Mouse (Mus musculus): ENCODE data around the gene Rbfox3. TPM values are rescaled to one million over a fixed set of nuclear protein-coding genes. Genes with fewer than 3 reads are reported as not detected.
"Not testable (repeated sequence)": the region's sequence is repeated elsewhere in the genome, so short reads cannot be mapped to it uniquely, and the experiment has no call there.

Gene Rbfox3
- polyA plus RNA-seq, 1 experiment from 2014 or later = 0.29 TPM

DNA sequence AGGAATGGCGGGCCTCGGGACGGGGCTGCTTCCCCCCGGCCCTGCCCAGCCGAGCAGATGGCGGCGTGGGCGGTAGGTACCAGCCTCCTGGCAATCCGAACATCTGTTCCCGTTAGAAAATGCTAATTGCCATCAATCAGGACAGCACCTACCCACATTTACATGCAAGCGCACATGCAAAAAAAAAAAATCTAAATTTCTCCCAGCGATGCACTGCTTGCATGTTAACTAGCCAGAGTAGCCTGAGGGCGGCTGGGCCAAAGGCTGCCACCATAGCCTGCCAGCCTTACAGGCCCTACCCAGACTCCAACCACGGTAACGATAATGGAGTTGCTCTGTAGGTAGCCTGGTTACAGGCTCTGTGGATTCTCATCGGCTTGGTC lies 117.8 kb downstream of the Rbfox3 start:
- WGBS = 78% methylated on average over 16 of the region's 16 CpGs
- ATAC-seq (ENCODE audit: borderline replicate concordance, extremely low read depth, low FRiP score, low TSS enrichment) = no peak
- Histone ChIP-seq H3K4me1 (peaks cover 10% of the 10 kb centered on the region; the same call in 1 of the 2 replicates), H3K27me3 (no peaks in the 10 kb centered on the region), H3K27ac (no peak overlapping the region), H3K36me3 (no peaks in the 10 kb centered on the region), H3K9me3 (no peaks in the 10 kb centered on the region), H3K9ac (no peak overlapping the region), H3K4me3 (no peak overlapping the region), H3K4me2 (no peak overlapping the region)

DNA sequence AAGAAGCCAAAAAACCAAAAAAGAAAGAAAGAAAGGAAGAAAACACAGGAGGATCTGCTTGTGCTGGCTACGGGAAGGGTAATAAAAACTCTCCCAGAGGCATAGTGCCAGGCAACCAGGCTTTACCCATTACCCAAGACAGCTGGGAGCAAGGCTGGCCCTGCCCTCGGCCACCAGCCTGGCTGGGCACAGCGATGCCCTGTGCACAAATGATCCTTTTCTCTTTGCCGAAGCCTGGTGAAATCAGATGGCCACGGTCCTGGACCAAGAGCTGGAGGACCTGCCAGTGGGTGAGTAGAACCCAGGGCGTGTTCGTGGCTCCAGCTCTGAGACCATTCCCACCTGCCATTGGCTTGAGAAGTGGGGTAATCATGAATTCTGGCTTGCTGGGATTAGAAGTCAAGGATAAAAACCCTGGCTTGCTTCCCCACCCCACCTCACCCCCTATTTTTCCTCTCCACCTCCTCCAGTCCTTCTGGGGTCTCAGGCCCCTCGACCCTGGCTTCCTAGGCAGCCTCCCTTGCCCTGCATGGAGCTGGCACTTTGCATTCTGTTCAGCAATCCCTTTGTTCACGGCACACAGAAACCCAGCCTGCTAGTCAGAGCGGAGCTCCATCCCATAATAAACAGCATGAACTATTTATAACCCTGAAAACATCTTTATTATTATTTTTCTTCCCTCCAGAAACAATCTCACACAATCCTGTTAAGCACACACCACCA lies 118.3 kb downstream of the Rbfox3 start:
- Histone ChIP-seq H3K9me3 (no peaks in the 10 kb centered on the region), H3K9ac (no peak overlapping the region), H3K4me3 (no peak overlapping the region), H3K27me3 (no peaks in the 10 kb centered on the region), H3K27ac (no peak overlapping the region), H3K4me1 (peaks cover 10% of the 10 kb centered on the region; the same call in 1 of the 2 replicates), H3K4me2 (no peak overlapping the region), H3K36me3 (no peaks in the 10 kb centered on the region)
- WGBS = 79% methylated on average over 10 of the region's 10 CpGs
- no peak for ATAC-seq (ENCODE audit: borderline replicate concordance, extremely low read depth, low FRiP score, low TSS enrichment)

DNA sequence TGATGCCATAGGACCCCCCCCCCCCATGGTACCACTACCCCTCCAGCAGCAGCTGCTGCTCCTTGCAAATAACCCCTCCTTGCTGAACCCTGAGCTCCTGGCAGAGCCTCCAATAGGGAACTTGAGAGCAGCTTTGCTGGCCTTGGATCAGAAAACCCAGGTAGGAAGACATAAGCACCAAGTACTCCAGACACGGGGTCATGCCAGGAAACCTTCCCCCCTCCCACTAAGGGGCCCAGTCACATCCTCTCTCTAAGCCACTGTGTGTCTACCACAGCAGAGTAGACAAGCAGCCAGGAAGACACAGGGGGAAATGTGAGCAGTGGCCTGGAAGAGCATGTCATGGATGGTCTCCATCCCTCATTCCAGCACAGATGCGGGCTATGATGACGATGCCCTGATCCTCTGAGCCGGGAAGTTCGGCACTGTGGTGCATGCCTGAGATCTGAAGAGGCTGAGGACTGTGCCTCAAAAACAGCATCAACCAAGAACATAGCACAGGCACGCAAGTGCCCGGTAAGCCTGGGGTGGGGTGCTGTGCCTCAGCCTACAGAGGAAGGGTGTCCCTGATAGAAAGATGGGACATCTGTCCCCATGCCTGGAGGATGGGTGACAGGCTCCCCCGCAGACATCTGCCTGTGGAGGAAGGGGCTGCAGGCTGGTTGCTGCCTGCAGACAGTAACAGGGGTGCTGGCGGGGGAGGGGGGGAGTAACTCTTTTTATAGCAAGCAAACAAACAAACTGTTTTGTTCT lies 119.1 kb downstream of the Rbfox3 start:
- H3K4me2 ChIP-seq = no peak overlapping the region
- ATAC-seq (ENCODE audit: borderline replicate concordance, extremely low read depth, low FRiP score, low TSS enrichment) = no peak
- H3K27me3 ChIP-seq = no peaks in the 10 kb centered on the region
- H3K9ac ChIP-seq = no peak overlapping the region
- no peaks in the 10 kb centered on the region for H3K9me3 ChIP-seq
- no peaks in the 10 kb centered on the region for H3K36me3 ChIP-seq
- H3K27ac ChIP-seq = no peak overlapping the region
- 63% methylated on average over 9 of the region's 9 CpGs for WGBS
- no peak overlapping the region for H3K4me3 ChIP-seq
- H3K4me1 ChIP-seq = peaks cover 10% of the 10 kb centered on the region; the same call in 1 of the 2 replicates

DNA sequence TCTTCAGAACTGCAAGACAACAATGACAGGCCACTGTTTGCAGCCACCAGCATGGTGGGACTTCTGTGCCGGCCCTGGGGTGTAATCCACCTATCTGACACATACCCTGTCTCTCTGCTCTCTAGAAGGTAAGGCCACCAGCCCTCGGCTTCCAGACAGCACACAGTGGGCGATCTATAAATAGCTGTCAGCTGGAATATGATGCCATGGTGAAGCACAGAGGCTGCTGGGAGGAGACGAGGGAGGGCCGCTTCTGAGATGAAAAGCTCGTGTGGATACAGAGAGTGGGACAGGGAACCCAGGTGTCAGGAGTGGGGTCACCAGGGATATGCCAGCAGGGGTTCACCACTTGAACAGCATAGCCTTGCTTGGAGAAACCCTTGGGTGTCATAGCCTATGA lies 120.0 kb downstream of the Rbfox3 start:
- no peak overlapping the region for H3K27ac ChIP-seq
- H3K4me2 ChIP-seq = no peak overlapping the region
- H3K36me3 ChIP-seq = no peaks in the 10 kb centered on the region
- WGBS = 60% methylated on average over 6 of the region's 6 CpGs
- peaks cover 10% of the 10 kb centered on the region; the same call in 1 of the 2 replicates for H3K4me1 ChIP-seq
- no peak overlapping the region for H3K9ac ChIP-seq
- no peaks in the 10 kb centered on the region for H3K9me3 ChIP-seq
- no peak for ATAC-seq (ENCODE audit: borderline replicate concordance, extremely low read depth, low FRiP score, low TSS enrichment)
- H3K27me3 ChIP-seq = no peaks in the 10 kb centered on the region
- no peak overlapping the region for H3K4me3 ChIP-seq

DNA sequence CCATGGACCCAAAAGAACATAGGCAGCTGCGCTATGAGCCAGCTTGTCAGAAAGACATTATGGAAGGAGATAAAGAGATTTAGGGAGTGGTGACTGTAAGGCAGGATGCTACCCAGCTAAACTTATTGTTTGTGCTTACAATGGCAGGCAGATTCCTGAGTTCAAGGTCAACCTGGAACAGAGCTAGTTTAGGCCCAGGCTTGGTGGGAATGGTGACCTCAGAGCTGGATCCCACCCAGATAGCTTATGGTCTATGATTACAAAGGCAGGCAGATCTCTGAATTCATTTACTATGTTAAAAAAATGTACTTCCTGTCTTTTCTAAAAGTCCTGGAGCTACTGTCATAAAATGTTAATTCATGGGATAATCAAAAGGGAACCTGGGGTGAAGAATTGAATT lies 123.3 kb downstream of the Rbfox3 start:
- no peaks in the 10 kb centered on the region for H3K27me3 ChIP-seq
- H3K9ac ChIP-seq = no peak overlapping the region
- no peak overlapping the region for H3K27ac ChIP-seq
- H3K9me3 ChIP-seq = no peaks in the 10 kb centered on the region
- 92% methylated on average over 1 of the region's 1 CpGs for WGBS
- H3K4me2 ChIP-seq = no peak overlapping the region
- peaks cover 5% of the 10 kb centered on the region; the same call in 1 of the 2 replicates for H3K4me1 ChIP-seq
- ATAC-seq (ENCODE audit: borderline replicate concordance, extremely low read depth, low FRiP score, low TSS enrichment) = no peak
- H3K4me3 ChIP-seq = no peak overlapping the region
- H3K36me3 ChIP-seq = no peaks in the 10 kb centered on the region

DNA sequence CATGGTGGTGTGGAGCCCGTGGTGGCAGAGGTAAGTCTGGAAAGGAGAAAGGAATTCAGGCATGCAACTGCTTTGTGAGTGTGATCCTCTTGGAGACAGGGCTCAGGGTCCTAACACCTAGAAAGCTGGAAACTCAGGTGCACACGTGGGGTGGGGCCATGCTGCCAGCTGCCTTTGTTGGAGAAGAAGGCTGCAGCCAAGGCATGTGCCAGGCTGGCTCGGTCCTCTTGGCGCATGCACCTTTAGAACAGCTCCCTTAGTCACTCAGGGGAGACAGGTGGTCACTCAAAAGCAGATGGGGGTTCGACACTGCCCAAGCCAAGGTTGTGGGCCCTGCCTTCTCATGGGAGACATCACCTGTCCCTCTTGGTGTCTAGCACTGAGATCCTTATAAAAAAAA lies 128.7 kb downstream of the Rbfox3 start:
- 81% methylated on average over 5 of the region's 5 CpGs for WGBS
- Histone ChIP-seq H3K4me3 (no peak overlapping the region), H3K4me2 (no peak overlapping the region), H3K36me3 (no peaks in the 10 kb centered on the region), H3K9me3 (no peaks in the 10 kb centered on the region), H3K27me3 (no peaks in the 10 kb centered on the region), H3K9ac (no peak overlapping the region), H3K27ac (no peak overlapping the region), H3K4me1 (no peaks in the 10 kb centered on the region)
- no peak for ATAC-seq (ENCODE audit: borderline replicate concordance, extremely low read depth, low FRiP score, low TSS enrichment)

DNA sequence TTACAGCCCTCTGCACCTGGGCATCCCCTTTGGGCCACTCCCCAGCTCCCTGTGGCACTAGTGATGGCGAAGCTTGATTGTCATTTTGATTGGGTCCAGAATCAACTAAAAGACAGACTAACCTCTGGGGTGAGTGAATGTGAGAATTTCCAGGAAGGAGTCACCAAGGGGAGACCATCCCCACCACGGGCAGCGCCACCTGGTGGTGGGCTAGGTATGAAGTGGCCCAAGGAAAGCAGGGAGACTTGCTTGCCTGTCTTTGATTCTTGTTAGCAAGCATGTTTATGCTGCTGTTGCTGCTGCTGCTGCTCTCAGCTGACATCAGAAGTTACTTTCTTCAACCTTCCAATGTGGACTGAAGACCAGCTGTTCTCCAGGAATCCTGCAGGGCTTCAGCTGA lies 135.6 kb downstream of the Rbfox3 start:
- Histone ChIP-seq H3K4me2 (no peak overlapping the region), H3K4me3 (no peak overlapping the region), H3K27ac (no peak overlapping the region), H3K4me1 (no peaks in the 10 kb centered on the region), H3K9me3 (no peaks in the 10 kb centered on the region), H3K36me3 (no peaks in the 10 kb centered on the region), H3K27me3 (no peaks in the 10 kb centered on the region), H3K9ac (no peak overlapping the region)
- no peak for ATAC-seq (ENCODE audit: borderline replicate concordance, extremely low read depth, low FRiP score, low TSS enrichment)
- 14% methylated on average over 3 of the region's 3 CpGs for WGBS

DNA sequence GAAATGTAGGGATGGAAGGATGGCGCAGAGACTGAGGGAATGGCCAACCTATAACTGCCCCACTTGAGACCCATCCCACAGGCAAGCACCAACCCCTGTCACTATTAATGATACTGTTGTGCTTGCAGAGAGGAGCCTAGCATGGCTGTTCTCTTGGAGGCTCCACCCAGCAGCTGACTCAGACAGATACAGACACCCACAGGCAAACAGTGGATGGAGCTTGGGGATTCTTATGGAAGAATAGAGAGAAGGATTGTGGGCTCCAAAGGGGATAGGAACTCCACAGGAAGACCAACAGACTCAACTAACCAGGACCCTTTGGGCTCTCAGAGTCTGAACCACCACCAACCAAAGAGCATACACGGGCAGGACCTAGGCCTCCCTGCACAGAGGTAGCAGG lies 136.6 kb downstream of the Rbfox3 start:
- not testable (repeated sequence) for H3K27me3 ChIP-seq; H3K27ac ChIP-seq; H3K4me1 ChIP-seq; H3K4me3 ChIP-seq; ATAC-seq (ENCODE audit: borderline replicate concordance, extremely low read depth, low FRiP score, low TSS enrichment); H3K9me3 ChIP-seq; H3K36me3 ChIP-seq; H3K4me2 ChIP-seq; H3K9ac ChIP-seq
- 83% methylated on average over 2 of the region's 2 CpGs for WGBS

DNA sequence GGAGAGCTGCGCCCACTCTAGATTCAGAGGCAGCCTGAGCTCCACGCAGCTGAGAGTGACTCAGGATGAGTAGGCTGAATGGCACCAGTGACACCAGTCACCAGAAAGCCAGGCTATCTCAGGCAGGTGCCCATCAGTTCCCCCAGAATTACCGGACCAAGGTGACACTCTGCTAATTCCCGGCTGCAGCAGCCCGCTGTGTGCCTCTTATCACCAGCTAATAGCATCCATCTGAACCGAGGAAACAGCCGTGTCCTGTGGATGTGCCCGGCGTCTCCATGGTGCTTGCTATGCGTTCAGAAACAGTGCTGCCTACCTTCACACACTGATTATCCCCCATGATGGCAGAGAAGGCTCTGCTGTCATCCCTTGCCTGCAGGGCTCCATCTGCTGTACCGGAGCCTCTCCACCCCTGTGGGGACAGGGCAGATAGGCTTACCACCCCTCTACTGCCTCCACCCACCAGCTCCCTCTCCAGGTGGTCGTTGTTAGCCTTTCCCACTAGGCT lies 138.3 kb downstream of the Rbfox3 start:
- H3K27ac ChIP-seq = no peak overlapping the region
- ATAC-seq (ENCODE audit: borderline replicate concordance, extremely low read depth, low FRiP score, low TSS enrichment) = no peak
- no peaks in the 10 kb centered on the region for H3K9me3 ChIP-seq
- H3K27me3 ChIP-seq = no peaks in the 10 kb centered on the region
- H3K4me2 ChIP-seq = no peak overlapping the region
- no peak overlapping the region for H3K9ac ChIP-seq
- H3K4me1 ChIP-seq = no peaks in the 10 kb centered on the region
- 35% methylated on average over 12 of the region's 12 CpGs for WGBS
- H3K36me3 ChIP-seq = no peaks in the 10 kb centered on the region
- H3K4me3 ChIP-seq = no peak overlapping the region

DNA sequence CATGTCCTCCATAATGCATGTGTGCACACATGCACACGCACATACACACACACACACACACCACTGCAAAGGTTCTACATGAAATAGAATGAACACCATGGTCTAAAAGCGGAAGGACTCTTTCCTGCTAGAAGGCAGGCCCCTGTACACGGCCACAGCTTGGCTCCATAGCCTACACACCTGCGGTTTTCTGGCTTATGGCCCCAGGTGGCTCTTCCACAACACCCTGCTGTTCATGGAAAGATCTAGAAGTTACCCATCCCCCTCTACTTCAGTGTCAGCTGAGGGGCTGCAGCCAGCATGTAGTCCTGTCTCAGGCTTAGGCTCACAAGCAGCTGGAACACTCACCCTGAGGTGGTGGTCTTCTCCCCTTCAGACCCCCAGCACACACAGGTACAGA lies 140.0 kb downstream of the Rbfox3 start:
- no peaks in the 10 kb centered on the region for H3K4me1 ChIP-seq
- no peaks in the 10 kb centered on the region for H3K36me3 ChIP-seq
- WGBS = 80% methylated on average over 4 of the region's 4 CpGs
- H3K4me3 ChIP-seq = no peak overlapping the region
- no peaks in the 10 kb centered on the region for H3K9me3 ChIP-seq
- H3K4me2 ChIP-seq = no peak overlapping the region
- no peak overlapping the region for H3K9ac ChIP-seq
- H3K27me3 ChIP-seq = no peaks in the 10 kb centered on the region
- ATAC-seq (ENCODE audit: borderline replicate concordance, extremely low read depth, low FRiP score, low TSS enrichment) = no peak
- H3K27ac ChIP-seq = no peak overlapping the region

DNA sequence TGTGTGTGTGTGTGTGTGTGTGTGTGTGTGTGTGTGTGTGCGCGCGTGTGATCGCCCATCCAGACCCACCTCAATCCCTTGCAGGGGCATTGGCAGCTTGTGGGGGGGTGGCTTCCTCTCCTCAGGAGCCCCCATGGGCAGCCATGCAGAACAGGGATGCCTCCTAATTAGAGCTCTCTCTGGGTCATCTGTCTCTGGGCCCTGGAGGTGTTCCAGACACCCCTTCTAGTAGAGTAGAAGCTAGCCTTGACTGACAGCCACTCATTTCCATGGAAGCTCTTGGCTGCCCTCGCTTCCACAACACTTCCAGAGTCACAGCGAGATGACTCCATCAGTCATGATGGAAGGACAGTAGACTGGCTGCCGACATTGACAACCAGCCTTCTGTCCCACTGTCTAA lies 140.6 kb downstream of the Rbfox3 start:
- no peaks in the 10 kb centered on the region for H3K27me3 ChIP-seq
- no peak overlapping the region for H3K27ac ChIP-seq
- ATAC-seq (ENCODE audit: borderline replicate concordance, extremely low read depth, low FRiP score, low TSS enrichment) = no peak
- H3K4me3 ChIP-seq = no peak overlapping the region
- no peaks in the 10 kb centered on the region for H3K9me3 ChIP-seq
- H3K4me1 ChIP-seq = no peaks in the 10 kb centered on the region
- WGBS = 88% methylated on average over 7 of the region's 7 CpGs
- no peak overlapping the region for H3K9ac ChIP-seq
- no peaks in the 10 kb centered on the region for H3K36me3 ChIP-seq
- H3K4me2 ChIP-seq = no peak overlapping the region

DNA sequence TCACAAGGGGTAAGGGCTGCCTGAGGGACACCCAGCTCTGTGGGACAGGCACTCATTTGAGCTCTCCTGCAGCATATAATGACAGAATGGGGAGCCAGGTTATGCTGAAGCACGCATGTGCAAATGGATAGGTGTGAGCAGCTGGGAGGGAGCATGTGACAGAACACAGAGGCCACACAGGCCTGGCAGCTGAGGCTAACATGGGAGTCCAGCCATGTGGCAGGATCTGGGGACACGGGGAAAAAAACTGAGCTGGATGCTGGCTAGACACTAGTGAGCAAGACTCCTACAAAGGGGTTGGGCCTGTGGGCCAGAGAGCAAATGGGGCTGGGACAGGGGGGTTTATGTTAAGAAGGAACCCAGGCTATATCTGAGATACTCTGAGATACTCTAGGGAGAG lies 141.9 kb downstream of the Rbfox3 start:
- no peaks in the 10 kb centered on the region for H3K27me3 ChIP-seq
- H3K9me3 ChIP-seq = no peaks in the 10 kb centered on the region
- no peak overlapping the region for H3K9ac ChIP-seq
- no peaks in the 10 kb centered on the region for H3K4me1 ChIP-seq
- H3K4me2 ChIP-seq = no peak overlapping the region
- no peaks in the 10 kb centered on the region for H3K36me3 ChIP-seq
- H3K27ac ChIP-seq = no peak overlapping the region
- WGBS = 49% methylated on average over 2 of the region's 2 CpGs
- ATAC-seq (ENCODE audit: borderline replicate concordance, extremely low read depth, low FRiP score, low TSS enrichment) = no peak
- no peak overlapping the region for H3K4me3 ChIP-seq
